Mouse (Mus musculus): Measurements from ENCODE around the gene Tex14.

DNA sequence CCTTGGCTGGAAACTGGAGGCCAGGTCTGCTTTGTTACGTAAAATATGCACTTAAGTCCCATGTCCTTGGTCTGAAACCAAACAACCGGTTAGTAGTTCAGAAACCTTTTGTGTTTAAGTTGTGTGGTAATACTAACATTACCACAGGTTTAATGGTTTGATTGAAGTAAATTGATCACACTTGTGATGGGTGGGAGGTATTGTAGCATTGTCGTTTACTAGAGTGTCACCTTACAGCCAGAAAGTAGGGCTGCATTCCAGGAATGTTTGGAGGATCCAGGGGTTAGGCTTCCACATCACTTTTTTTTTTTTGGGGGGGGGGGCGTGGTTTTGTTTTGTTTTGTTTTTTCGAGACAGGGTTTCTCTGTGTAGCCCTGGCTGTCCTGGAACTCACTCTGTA lies 11.3 kb downstream of the Tex14 start:
- TF ChIP-seq CTCF (conservative IDR thresholded peaks at IDR 0.05; ENCODE audit: insufficient read depth, insufficient read length, low read depth, low read length) (no peak), POLR2A (IDR thresholded peaks at IDR 0.05; ENCODE audit: low read depth, low read length) (no peak)
